Mouse (Mus musculus): Measurements from ENCODE around the gene Myo1g. TPM values are rescaled to one million over a fixed set of nuclear protein-coding genes. Genes with fewer than 3 reads are reported as not detected.

Myo1g gene
- 28.0 and 34.2 TPM in 2 replicates for polyA plus RNA-seq (2012; ENCODE audit: insufficient read depth, low replicate concordance)

- peaks cover 64% of the 10 kb centered on the region for H3K36me3 ChIP-seq (replicated peaks; ENCODE audit: low read length)
These were observed at the start of gene Myo1g for GRCm38 (mm10) chr11:6520507-6521173. Gene Myo1g, minus strand, starts transcription at chr11:6520965.

DNA sequence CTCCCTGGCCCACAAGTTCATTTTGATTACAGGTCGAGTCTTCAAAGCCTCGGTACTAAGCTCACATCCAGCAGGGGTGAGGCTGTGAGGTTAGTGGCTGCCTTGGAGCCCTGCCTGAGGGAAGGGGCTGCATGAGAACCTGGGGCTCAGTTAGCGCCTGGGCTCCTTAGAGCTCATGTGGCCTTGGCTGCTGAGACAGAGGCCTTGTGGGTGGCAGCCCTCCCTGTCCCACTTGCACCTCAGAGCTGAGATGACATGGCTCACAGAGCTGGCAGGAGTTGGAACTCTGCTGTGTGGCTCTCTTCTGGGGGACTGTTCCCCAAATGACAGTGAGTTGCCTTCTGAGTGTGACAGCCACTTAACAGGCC is 48.6 kb upstream of the Myo1g start:
- Histone ChIP-seq H3K4me1 (peaks cover 64% of the 10 kb centered on the region), H3K36me3 (replicated peaks; ENCODE audit: low read length) (peaks cover 84% of the 10 kb centered on the region), H3K27me3 (replicated peaks) (no peaks in the 10 kb centered on the region), H3K9me3 (no peaks in the 10 kb centered on the region), H3K4me3 (replicated peaks) (no peak overlapping the region)
- TF ChIP-seq GATA1 (IDR thresholded peaks at IDR 0.05; ENCODE audit: borderline replicate concordance, low read length) = no peak
- no peak for TF ChIP-seq FLI1 (IDR thresholded peaks at IDR 0.05; ENCODE audit: low read length)

More at GRCm38 (mm10) chr11:6520507-6521173, at the start of gene Myo1g:
- H3K4me1 ChIP-seq = peaks cover 83% of the 10 kb centered on the region
- no peaks in the 10 kb centered on the region for H3K9me3 ChIP-seq
- TF ChIP-seq GATA1 (IDR thresholded peaks at IDR 0.05; ENCODE audit: borderline replicate concordance, low read length) (no peak), FLI1 (IDR thresholded peaks at IDR 0.05; ENCODE audit: low read length) (no peak)
- peak within 1 kb of the TSS; percentile 91 for H3K4me3 ChIP-seq (replicated peaks)
- H3K27me3 ChIP-seq (replicated peaks) = no peaks in the 10 kb centered on the region

GRCm38 (mm10) chr11:6568584-6569409 is 48.0 kb upstream of the Myo1g start:
- Histone ChIP-seq H3K36me3 (replicated peaks; ENCODE audit: low read length) (peaks cover 87% of the 10 kb centered on the region), H3K4me3 (replicated peaks) (no peak overlapping the region), H3K9me3 (no peaks in the 10 kb centered on the region), H3K4me1 (peaks cover 68% of the 10 kb centered on the region), H3K27me3 (replicated peaks) (no peaks in the 10 kb centered on the region)
- TF ChIP-seq FLI1 (IDR thresholded peaks at IDR 0.05; ENCODE audit: low read length) = no peak
- TF ChIP-seq GATA1 (IDR thresholded peaks at IDR 0.05; ENCODE audit: borderline replicate concordance, low read length) = no peak

- no peak for TF ChIP-seq GATA1 (IDR thresholded peaks at IDR 0.05; ENCODE audit: borderline replicate concordance, low read length)
- no peak for TF ChIP-seq FLI1 (IDR thresholded peaks at IDR 0.05; ENCODE audit: low read length)
- no peaks in the 10 kb centered on the region for H3K9me3 ChIP-seq
- H3K4me3 ChIP-seq (replicated peaks) = peak overlapping the region; percentile 39
- H3K27me3 ChIP-seq (replicated peaks) = no peaks in the 10 kb centered on the region
- peaks cover 87% of the 10 kb centered on the region for H3K36me3 ChIP-seq (replicated peaks; ENCODE audit: low read length)
- peaks cover 68% of the 10 kb centered on the region for H3K4me1 ChIP-seq
These were observed 47.2 kb upstream of the Myo1g start for GRCm38 (mm10) chr11:6567951-6568350.

DNA sequence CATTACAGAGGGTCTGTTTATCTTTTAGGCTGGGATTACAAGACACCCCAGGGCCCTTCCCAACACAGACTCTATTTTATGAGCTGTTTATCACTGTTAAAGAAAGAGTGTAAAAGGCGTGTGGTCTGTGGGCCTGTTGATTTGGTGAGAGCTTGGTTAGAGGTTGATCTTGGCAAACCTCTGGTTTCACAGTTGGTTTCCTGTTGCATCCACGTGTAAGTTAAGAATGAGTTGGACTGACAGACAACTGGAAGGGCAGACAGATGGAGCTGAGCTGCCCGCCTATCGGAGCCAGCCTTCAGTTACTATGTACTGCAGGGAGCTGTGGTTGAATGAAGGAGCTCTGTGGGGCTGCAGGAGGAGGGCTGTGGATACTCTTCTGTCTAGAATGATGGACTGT is 45.7 kb upstream of the Myo1g start:
- no peaks in the 10 kb centered on the region for H3K9me3 ChIP-seq
- peak overlapping the region; percentile 33 for H3K4me3 ChIP-seq (replicated peaks)
- H3K4me1 ChIP-seq = peaks cover 81% of the 10 kb centered on the region
- no peak for TF ChIP-seq FLI1 (IDR thresholded peaks at IDR 0.05; ENCODE audit: low read length)
- no peak for TF ChIP-seq GATA1 (IDR thresholded peaks at IDR 0.05; ENCODE audit: borderline replicate concordance, low read length)
- H3K27me3 ChIP-seq (replicated peaks) = no peaks in the 10 kb centered on the region
- H3K36me3 ChIP-seq (replicated peaks; ENCODE audit: low read length) = peaks cover 78% of the 10 kb centered on the region

- H3K27me3 ChIP-seq (replicated peaks) = no peaks in the 10 kb centered on the region
- peaks cover 51% of the 10 kb centered on the region for H3K36me3 ChIP-seq (replicated peaks; ENCODE audit: low read length)
- no peak for TF ChIP-seq GATA1 (IDR thresholded peaks at IDR 0.05; ENCODE audit: borderline replicate concordance, low read length)
- TF ChIP-seq FLI1 (IDR thresholded peaks at IDR 0.05; ENCODE audit: low read length) = no peak
- H3K9me3 ChIP-seq = no peaks in the 10 kb centered on the region
- H3K4me3 ChIP-seq (replicated peaks) = peak overlapping the region; percentile 91
- H3K4me1 ChIP-seq = peaks cover 91% of the 10 kb centered on the region
These were observed 42.4 kb upstream of the Myo1g start for GRCm38 (mm10) chr11:6563201-6563600.

DNA sequence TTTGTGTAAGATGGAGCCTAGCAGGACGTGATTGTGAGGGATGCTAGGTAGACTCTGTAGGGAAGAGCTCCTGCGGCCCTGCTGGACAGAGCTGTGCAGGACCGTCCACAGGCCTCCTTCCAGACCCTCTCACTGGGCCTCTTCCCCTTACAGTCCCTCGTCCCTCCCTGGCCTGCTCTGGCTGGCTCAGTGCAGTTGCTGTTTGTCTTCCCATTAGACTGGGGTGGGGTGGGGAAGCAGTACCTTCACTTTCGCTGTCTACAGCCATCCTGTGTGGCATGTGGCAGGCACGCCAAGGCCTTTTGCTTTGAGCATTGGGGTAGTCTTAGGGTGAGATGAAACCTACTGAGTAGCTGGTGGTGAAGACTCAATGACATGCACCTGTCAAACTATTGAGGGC is 41.6 kb upstream of the Myo1g start:
- Histone ChIP-seq H3K36me3 (replicated peaks; ENCODE audit: low read length) (peaks cover 52% of the 10 kb centered on the region), H3K9me3 (no peaks in the 10 kb centered on the region), H3K27me3 (replicated peaks) (no peaks in the 10 kb centered on the region), H3K4me3 (replicated peaks) (peak overlapping the region; percentile 91), H3K4me1 (peaks cover 94% of the 10 kb centered on the region)
- TF ChIP-seq FLI1 (IDR thresholded peaks at IDR 0.05; ENCODE audit: low read length) = no peak
- no peak for TF ChIP-seq GATA1 (IDR thresholded peaks at IDR 0.05; ENCODE audit: borderline replicate concordance, low read length)

GRCm38 (mm10) chr11:6561474-6561873 is 40.7 kb upstream of the Myo1g start:
- Histone ChIP-seq H3K4me3 (replicated peaks) (peak overlapping the region; percentile 91), H3K27me3 (replicated peaks) (no peaks in the 10 kb centered on the region), H3K4me1 (peaks cover 94% of the 10 kb centered on the region), H3K9me3 (no peaks in the 10 kb centered on the region), H3K36me3 (replicated peaks; ENCODE audit: low read length) (peaks cover 50% of the 10 kb centered on the region)
- TF ChIP-seq GATA1 (IDR thresholded peaks at IDR 0.05; ENCODE audit: borderline replicate concordance, low read length) (no peak), FLI1 (IDR thresholded peaks at IDR 0.05; ENCODE audit: low read length) (no peak)

- Histone ChIP-seq H3K36me3 (replicated peaks; ENCODE audit: low read length) (peaks cover 49% of the 10 kb centered on the region), H3K4me3 (replicated peaks) (peak overlapping the region; percentile 91), H3K9me3 (no peaks in the 10 kb centered on the region), H3K27me3 (replicated peaks) (no peaks in the 10 kb centered on the region), H3K4me1 (peaks cover 93% of the 10 kb centered on the region)
- 0 out of 2 replicates have a peak, but pooled peaks have one; percentile 9 for TF ChIP-seq FLI1 (IDR thresholded peaks at IDR 0.05; ENCODE audit: low read length)
- no peak for TF ChIP-seq GATA1 (IDR thresholded peaks at IDR 0.05; ENCODE audit: borderline replicate concordance, low read length)
These were observed 40.0 kb upstream of the Myo1g start for GRCm38 (mm10) chr11:6560655-6561360.
